Mouse (Mus musculus) liver, adult 2 months (tissue): ENCODE results near the gene Fyb2.

Source experiments
- CTCF ChIP-seq: fragments of 200-500 bp; IDR thresholded peaks from 2 replicates; pipeline ENCODE4 v1.5.1; 2011; ENCODE audit warnings: low read depth, low read length, control low read depth
- POLR2A ChIP-seq: fragments of 200-500 bp; IDR thresholded peaks from 2 replicates; pipeline ENCODE4 v1.6.1; 2011; ENCODE audit warnings: low read length, control low read depth; ENCODE audit not compliant: insufficient read depth; ENCODE audit errors: extremely low read depth

DNA sequence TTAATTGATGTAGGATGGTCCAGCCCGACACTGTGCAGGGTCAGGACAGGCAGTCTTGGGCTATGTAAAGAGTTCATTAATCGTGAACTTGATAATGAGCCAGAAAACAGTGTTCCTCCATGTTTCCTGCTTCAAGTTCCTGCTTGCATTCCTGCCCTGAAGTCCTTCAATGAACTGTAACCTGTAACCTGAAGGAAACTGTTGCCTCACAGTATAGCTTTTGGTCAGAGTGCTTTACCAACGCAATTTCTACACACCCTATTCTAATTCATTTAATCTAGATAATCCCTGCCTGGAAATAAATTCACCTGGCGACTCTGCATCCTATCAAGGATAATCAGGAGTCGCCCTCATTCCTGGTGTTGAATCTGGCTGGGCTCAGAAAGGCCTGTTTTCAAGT, 12.1 kb downstream of the Fyb2 start:
- TF ChIP-seq CTCF: no peak
- TF ChIP-seq POLR2A: no peak
